Mouse (Mus musculus) E14TG2a.4 (cell line): ENCODE results near the gene Golga7b.

Experiments
- CTCF ChIP-seq: conservative IDR thresholded peaks from 2 replicates; pipeline ENCODE4 v1.5.1; 2014; ENCODE audit warnings: low read length
- NANOG ChIP-seq: IDR thresholded peaks from 2 replicates; pipeline ENCODE4 v1.6.1; 2014; ENCODE audit warnings: borderline replicate concordance, low read length, mixed read lengths

GRCm38 (mm10) chr19:42304506-42304905 is 57.1 kb downstream of the Golga7b start:
- no peak for TF ChIP-seq CTCF
- TF ChIP-seq NANOG, result no peak
